Mouse (Mus musculus) adrenal gland, adult 18-20 months (tissue): ENCODE measurements at regions not wholly inside any gene's neighbourhood (a gene's known extent, or its start where the extent isn't known, plus 50 kb on each side); places are given as distances from the start of the nearest gene placed in this dataset.
"Not testable (repeated sequence)": the region's sequence is repeated elsewhere in the genome, so short reads cannot be mapped to it uniquely, and the experiment has no call there.

Experiments used
- DNase-seq, 2 experiments: peaks; one replicate each; pipeline ENCODE4 v3.0.0; 2021 to 2022; ENCODE audit warnings: low spot score in 2 of 2

GRCm38 (mm10) chr5:50343681-50344080 lies 284.9 kb upstream of the Adgra3 start:
- DNase-seq, result no peak

GRCm38 (mm10) chr5:50309491-50309890 lies 250.7 kb upstream of the Adgra3 start:
- DNase-seq, result no peak

- no peak for DNase-seq
These were observed 245.2 kb upstream of the Adgra3 start for GRCm38 (mm10) chr5:50303859-50304480.

GRCm38 (mm10) chr5:50293794-50294193 lies 235.0 kb upstream of the Adgra3 start:
- DNase-seq, result no peak

GRCm38 (mm10) chr5:50290879-50291410 lies 232.1 kb upstream of the Adgra3 start:
- DNase-seq, result no peak

- DNase-seq, result no peak
These were observed 201.6 kb upstream of the Adgra3 start for GRCm38 (mm10) chr5:50260417-50260816.

- no peak for DNase-seq
These were observed 199.2 kb upstream of the Adgra3 start for GRCm38 (mm10) chr5:50258017-50258416.

- DNase-seq, result no peak
These were observed 175.3 kb upstream of the Adgra3 start for GRCm38 (mm10) chr5:50234111-50234510.

- DNase-seq, result no peak
These were observed 158.2 kb upstream of the Adgra3 start for GRCm38 (mm10) chr5:50216956-50217355.

- DNase-seq, result no peak
These were observed 157.2 kb upstream of the Adgra3 start for GRCm38 (mm10) chr5:50215960-50216359.

GRCm38 (mm10) chr5:50202307-50203010 lies 143.7 kb upstream of the Adgra3 start:
- DNase-seq, result no peak

- DNase-seq, result no peak
These were observed 137.6 kb upstream of the Adgra3 start for GRCm38 (mm10) chr5:50196423-50196822.

- no peak for DNase-seq
These were observed 137.2 kb upstream of the Adgra3 start for GRCm38 (mm10) chr5:50195993-50196392.

- DNase-seq, result no peak
These were observed 130.6 kb upstream of the Adgra3 start for GRCm38 (mm10) chr5:50189394-50189793.

GRCm38 (mm10) chr5:50182721-50183120 lies 123.9 kb upstream of the Adgra3 start:
- no peak for DNase-seq

- no peak for DNase-seq
These were observed 97.8 kb upstream of the Adgra3 start for GRCm38 (mm10) chr5:50156557-50156956.

GRCm38 (mm10) chr5:50155170-50155860 lies 96.5 kb upstream of the Adgra3 start:
- DNase-seq, result not testable (repeated sequence)

GRCm38 (mm10) chr5:50146926-50147325 lies 88.1 kb upstream of the Adgra3 start:
- peak; percentile 29 to 50 for DNase-seq

- DNase-seq, result no peak
These were observed 86.8 kb upstream of the Adgra3 start for GRCm38 (mm10) chr5:50145458-50146083.

GRCm38 (mm10) chr5:50130202-50130601 lies 71.4 kb upstream of the Adgra3 start:
- DNase-seq, result no peak

GRCm38 (mm10) chr5:50128972-50129371 lies 70.2 kb upstream of the Adgra3 start:
- no peak for DNase-seq

- no peak for DNase-seq
These were observed 67.8 kb upstream of the Adgra3 start for GRCm38 (mm10) chr5:50126594-50126993.
